9 mouse cellular contexts compared by ENCODE assay signal in the genomic region with DNA sequence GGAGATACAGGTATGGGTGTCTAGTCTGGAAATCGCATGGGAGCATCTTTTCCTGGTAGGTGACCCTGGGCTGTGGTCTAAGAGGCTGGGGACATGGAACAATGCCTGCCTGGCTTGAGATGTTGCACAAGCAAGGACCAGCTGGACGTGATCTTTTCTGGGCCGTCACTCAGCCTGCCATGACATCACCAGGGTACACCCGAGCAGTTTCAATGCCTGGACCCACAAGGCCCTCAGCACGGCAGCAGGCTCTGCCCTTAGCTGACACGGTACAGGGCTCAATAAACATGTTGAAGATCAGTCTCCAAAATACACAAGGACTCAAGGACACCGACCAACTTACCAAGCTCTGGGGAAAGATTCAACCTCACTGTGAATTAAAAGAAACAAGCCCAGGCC. TPM values are rescaled to one million over a fixed set of nuclear protein-coding genes. Genes with fewer than 3 reads are reported as not detected.
DNase-seq lines count a peak whose midpoint lies in the region; ATAC-seq and TF ChIP-seq lines count a peak whose summit lies in the region.
"Had no signal": no experiment of that assay in that cellular context is flagged by ENCODE, and none has a peak within 500 bp of the region (broad histone marks: within the 10 kb centered on the region; RNA-seq: fewer than 3 reads in every experiment).

No protein-coding gene starts in this region.

- in situ Hi-C loops in ES-E14 (cut with MboI; ENCODE audit: low sequenced_read_pairs in 2 of 2, unreplicated experiment in 2 of 2): no loop called here

- 74% methylated on average over 7 of the region's 7 CpGs for WGBS in hindbrain, embryonic 12.5 days
- WGBS in hindbrain, embryonic 10.5 days: 80% methylated on average over 7 of the region's 7 CpGs
- 34% methylated on average over 7 of the region's 7 CpGs for WGBS in lung, postnatal 0 days

- TF ChIP-seq CTCF in lung, postnatal 0 days (IDR thresholded peaks at IDR 0.05): no peak

- no peaks in the 10 kb centered on the region for H3K9me3 ChIP-seq in hindbrain, embryonic 12.5 days (replicated peaks)
- peaks cover 10% of the 10 kb centered on the region for H3K9me3 ChIP-seq in hindbrain, embryonic 10.5 days
- no peaks in the 10 kb centered on the region for H3K9me3 ChIP-seq in ES-E14 (ENCODE audit: control insufficient read depth, insufficient read depth, low read depth, low read length)
- H3K9me3 ChIP-seq in lung, postnatal 0 days (ENCODE audit: low read length): no peaks in the 10 kb centered on the region

- no peak for TF ChIP-seq EP300 in lung, postnatal 0 days (IDR thresholded peaks at IDR 0.05)

- H3K4me3 ChIP-seq in hindbrain, embryonic 12.5 days: no peak overlapping the region
- no peak overlapping the region for H3K4me3 ChIP-seq in hindbrain, embryonic 10.5 days
- no peak overlapping the region for H3K4me3 ChIP-seq in ES-E14 (ENCODE audit: insufficient read depth in 1 of 2, low read depth in 1 of 2, low read length in 2 of 2, poor library complexity in 1 of 2, severe bottlenecking in 1 of 2)
- no peak overlapping the region for H3K4me3 ChIP-seq in lung, postnatal 0 days (ENCODE audit: low read depth, low read length)
- H3K4me3 ChIP-seq: midbrain, embryonic 10.5 days had no signal

- ATAC-seq in hindbrain, embryonic 12.5 days (ENCODE audit: low FRiP score): no peak
- peak; percentile 73 for ATAC-seq in lung, postnatal 0 days

- peaks cover 40% of the 10 kb centered on the region for H3K4me1 ChIP-seq in hindbrain, embryonic 12.5 days
- peaks cover 35% of the 10 kb centered on the region for H3K4me1 ChIP-seq in hindbrain, embryonic 10.5 days (replicated peaks)
- peaks cover 2 to 20% of the 10 kb centered on the region in 2 experiments; a peak in 1 of 4 replicates for H3K4me1 ChIP-seq in ES-E14 (ENCODE audit: control insufficient read depth in 2 of 2, insufficient read depth in 2 of 2, low read length in 2 of 2, poor library complexity in 1 of 2)
- H3K4me1 ChIP-seq in lung, postnatal 0 days (ENCODE audit: insufficient read depth, low read depth, low read length): no peaks in the 10 kb centered on the region

- H3K9ac ChIP-seq in hindbrain, embryonic 12.5 days: no peak overlapping the region
- no peak overlapping the region for H3K9ac ChIP-seq in ES-E14 (ENCODE audit: insufficient read depth, low read depth, low read length, poor library complexity, severe bottlenecking)
- no peak overlapping the region for H3K9ac ChIP-seq in lung, postnatal 0 days (replicated peaks; ENCODE audit: low read depth)

- H3K4me2 ChIP-seq in hindbrain, embryonic 12.5 days (replicated peaks): no peak overlapping the region
- H3K4me2 ChIP-seq in lung, postnatal 0 days (replicated peaks; ENCODE audit: low read depth, low read length): no peak overlapping the region

- DNase-seq in hindbrain, embryonic 10.5 days (ENCODE audit: low spot score): no peak
- DNase-seq in ES-E14 (ENCODE audit: low read depth, low spot score): no peak
- DNase-seq in heart, adult 8-10 months (ENCODE audit: low spot score): peak; percentile 33
- peak; percentile 79 for DNase-seq in lung, postnatal 0 days (ENCODE audit: low spot score)
- no peak for DNase-seq in thymus, postnatal 36 days
- no peak for DNase-seq in right cerebral cortex, adult 2 months (ENCODE audit: low spot score in 2 of 2)
- DNase-seq: gastrocnemius, postnatal 36 days had no signal

- H3K36me3 ChIP-seq in hindbrain, embryonic 12.5 days: peaks cover 72% of the 10 kb centered on the region
- peaks cover 93% of the 10 kb centered on the region for H3K36me3 ChIP-seq in hindbrain, embryonic 10.5 days
- H3K36me3 ChIP-seq in ES-E14 (ENCODE audit: control insufficient read depth, insufficient read depth, low read length, poor library complexity, severe bottlenecking): peaks cover 4% of the 10 kb centered on the region; the same call in 1 of the 2 replicates
- H3K36me3 ChIP-seq in lung, postnatal 0 days (ENCODE audit: insufficient read depth, low read length): peaks cover 13% of the 10 kb centered on the region

- no peaks in the 10 kb centered on the region for H3K27me3 ChIP-seq in hindbrain, embryonic 12.5 days
- no peaks in the 10 kb centered on the region for H3K27me3 ChIP-seq in hindbrain, embryonic 10.5 days (ENCODE audit: insufficient read depth, poor library complexity, severe bottlenecking)
- no peaks in the 10 kb centered on the region for H3K27me3 ChIP-seq in lung, postnatal 0 days (replicated peaks; ENCODE audit: insufficient read depth, low read length)

- 0 out of 2 replicates have a peak overlapping the region, but pooled peaks have one; percentile 12 for H3K27ac ChIP-seq in hindbrain, embryonic 12.5 days
- no peak overlapping the region for H3K27ac ChIP-seq in hindbrain, embryonic 10.5 days
- H3K27ac ChIP-seq in ES-E14 (ENCODE audit: insufficient read depth, low read depth, low read length, poor library complexity, severe bottlenecking): peak overlapping the region; percentile 42
- H3K27ac ChIP-seq in lung, postnatal 0 days (ENCODE audit: low read length): no peak overlapping the region
- H3K27ac ChIP-seq: midbrain, embryonic 10.5 days had no signal

TF ChIP-seq in ES-E14, 5 proteins besides CTCF, POLR2A, EP300 and RAD21:
- TF ChIP-seq MAFK (IDR thresholded peaks at IDR 0.05; ENCODE audit: insufficient read depth, low read depth, low read length): no peak
- TF ChIP-seq CHD2 (IDR thresholded peaks at IDR 0.05; ENCODE audit: low read depth, low read length): no peak
- no peak for TF ChIP-seq HCFC1 (IDR thresholded peaks at IDR 0.05; ENCODE audit: borderline replicate concordance, insufficient read depth, low read length)
- TF ChIP-seq ZNF384 (IDR thresholded peaks at IDR 0.05; ENCODE audit: low read depth, low read length): no peak
- no peak for TF ChIP-seq ZC3H11A (IDR thresholded peaks at IDR 0.05; ENCODE audit: borderline replicate concordance, low read depth, low read length)

RNA-seq across cellular contexts. Expression of a gene that starts 34.3 kb away (rescaled TPM):
- 72.8 and 73.7 TPM in 2 replicates for polyA plus RNA-seq in hindbrain, embryonic 12.5 days (2016; fragmentation: Nextera tagmentation; extraction: Ambion mirVana)
- 25.2 and 39.3 TPM in 2 replicates for polyA plus RNA-seq in hindbrain, embryonic 10.5 days (2016; fragmentation: Nextera tagmentation; extraction: Ambion mirVana)
- 12.9 and 20.7 TPM in 2 replicates for total RNA-seq in ES-E14 (2012; rRNA removed)
- total RNA-seq in heart, adult 8-10 months (2022): 10 to 100 TPM; 48.6 to 59.7 (median 55.0) TPM
- 16.6 and 24.9 TPM in 2 replicates for polyA plus RNA-seq in lung, postnatal 0 days (2015; fragmentation: Nextera tagmentation; extraction: Ambion mirVana)

Comparison
In these comparisons a context has a peak if more than half of its experiments do, and no peak if none do; other contexts are left out.
1. H3K27ac ChIP-seq: peak in hindbrain, embryonic 12.5 days (single experiment) and ES-E14 (single experiment); none in hindbrain, embryonic 10.5 days (single experiment) and lung, postnatal 0 days (single experiment).
2. DNase-seq: peak in heart, adult 8-10 months (single experiment) and lung, postnatal 0 days (single experiment); none in hindbrain, embryonic 10.5 days (single experiment), ES-E14 (single experiment), thymus, postnatal 36 days (0 of 2) and right cerebral cortex, adult 2 months (0 of 2).